15 mouse cellular contexts compared by ENCODE assay signal in genomic region chr5:33352273-33352645, GRCm38 (mm10). TPM values are rescaled to one million over a fixed set of nuclear protein-coding genes. Genes with fewer than 3 reads are reported as not detected.
DNase-seq lines count a peak whose midpoint lies in the region; ATAC-seq and TF ChIP-seq lines count a peak whose summit lies in the region.
"Had no signal": no experiment of that assay in that cellular context is flagged by ENCODE, and none has a peak within 500 bp of the region (broad histone marks: within the 10 kb centered on the region; RNA-seq: fewer than 3 reads in every experiment).

No protein-coding gene starts in this region.

- peaks cover 30% of the 10 kb centered on the region for H3K4me1 ChIP-seq in liver, embryonic 15.5 days (replicated peaks)
- H3K4me1 ChIP-seq in liver, embryonic 11.5 days (replicated peaks; ENCODE audit: control insufficient read depth, insufficient read depth, low read length), result peaks cover 6% of the 10 kb centered on the region
- peaks cover 16% of the 10 kb centered on the region for H3K4me1 ChIP-seq in limb, embryonic 11.5 days (ENCODE audit: control insufficient read depth, insufficient read depth, low read length)

- no peaks in the 10 kb centered on the region for H3K36me3 ChIP-seq in liver, embryonic 15.5 days (replicated peaks)
- no peaks in the 10 kb centered on the region for H3K36me3 ChIP-seq in liver, embryonic 11.5 days (ENCODE audit: control insufficient read depth, insufficient read depth, low read length)
- no peaks in the 10 kb centered on the region for H3K36me3 ChIP-seq in limb, embryonic 11.5 days (ENCODE audit: control insufficient read depth, insufficient read depth, low read length)
- H3K36me3 ChIP-seq: heart, embryonic 12.5 days; hindbrain, embryonic 13.5 days; limb, embryonic 15.5 days had no signal

- CTCF ChIA-PET in Patski (lab: Charles Lee), result interaction anchor here (0.9 to 6.4 kb wide), 5 partner anchors 10 to 48 kb away, joined by 3 to 35 read pairs (median 12); partner anchors contain the start of gene Maea

- H3K27me3 ChIP-seq in liver, embryonic 15.5 days, result no peaks in the 10 kb centered on the region
- no peaks in the 10 kb centered on the region for H3K27me3 ChIP-seq in liver, embryonic 11.5 days (replicated peaks; ENCODE audit: control insufficient read depth, insufficient read depth, low read length)
- no peaks in the 10 kb centered on the region for H3K27me3 ChIP-seq in Patski
- no peaks in the 10 kb centered on the region for H3K27me3 ChIP-seq in limb, embryonic 11.5 days (ENCODE audit: control insufficient read depth, insufficient read depth, low read length)
- H3K27me3 ChIP-seq: heart, embryonic 12.5 days; hindbrain, embryonic 13.5 days; limb, embryonic 15.5 days had no signal

- H3K9ac ChIP-seq in liver, embryonic 15.5 days, result no peak overlapping the region
- H3K9ac ChIP-seq in liver, embryonic 11.5 days (ENCODE audit: low read depth, low read length), result no peak overlapping the region
- H3K9ac ChIP-seq in limb, embryonic 11.5 days (ENCODE audit: low read length), result no peak overlapping the region
- H3K9ac ChIP-seq: heart, embryonic 12.5 days; hindbrain, embryonic 13.5 days; limb, embryonic 15.5 days had no signal

- no peak for ATAC-seq in liver, embryonic 15.5 days (ENCODE audit: insufficient read depth)
- ATAC-seq in liver, embryonic 11.5 days (replicated peaks; ENCODE audit: low FRiP score), result no peak
- ATAC-seq in Patski, result peak; percentile 91
- ATAC-seq in limb, embryonic 11.5 days (ENCODE audit: insufficient number of reproducible peaks, low FRiP score, low TSS enrichment, low read depth), result no peak
- ATAC-seq in neutrophil, adult 5-6 weeks (ENCODE audit: extremely low read depth, insufficient number of reproducible peaks, low FRiP score, poor library complexity, severe bottlenecking), result peak; percentile 66
- ATAC-seq: forebrain, embryonic 14.5 days had no signal

- peak overlapping the region; percentile 35; the same call in 1 of the 2 replicates for H3K4me2 ChIP-seq in liver, embryonic 15.5 days
- no peak overlapping the region for H3K4me2 ChIP-seq in liver, embryonic 11.5 days
- H3K4me2 ChIP-seq in limb, embryonic 11.5 days (ENCODE audit: low read depth, severe bottlenecking), result no peak overlapping the region
- H3K4me2 ChIP-seq: heart, embryonic 12.5 days; hindbrain, embryonic 13.5 days; limb, embryonic 15.5 days had no signal

- H3K9me3 ChIP-seq in liver, embryonic 15.5 days (replicated peaks), result no peaks in the 10 kb centered on the region
- no peaks in the 10 kb centered on the region for H3K9me3 ChIP-seq in liver, embryonic 11.5 days (ENCODE audit: control insufficient read depth, low read length)
- H3K9me3 ChIP-seq in limb, embryonic 11.5 days (ENCODE audit: control insufficient read depth, low read length), result no peaks in the 10 kb centered on the region
- H3K9me3 ChIP-seq: heart, embryonic 12.5 days; hindbrain, embryonic 13.5 days; limb, embryonic 15.5 days had no signal

- WGBS in liver, embryonic 15.5 days (ENCODE audit: insufficient replicate concordance), result 64% methylated on average over 8 of the region's 8 CpGs
- 73% methylated on average over 8 of the region's 8 CpGs for WGBS in liver, embryonic 11.5 days
- WGBS in limb, embryonic 11.5 days, result 84% methylated on average over 8 of the region's 8 CpGs

- DNase-seq in liver, embryonic 11.5 days (ENCODE audit: low spot score), result no peak
- peak; percentile 97 for DNase-seq in Patski (ENCODE audit: low read depth, low spot score)
- DNase-seq in limb, embryonic 11.5 days (ENCODE audit: low spot score), result no peak
- DNase-seq in layer of hippocampus, postnatal 10 days (ENCODE audit: low spot score in 2 of 2), result no peak
- DNase-seq in heart, adult 8-10 months (ENCODE audit: low spot score), result no peak
- no peak for DNase-seq in layer of hippocampus, adult 9-10 months (ENCODE audit: low spot score)
- DNase-seq: adrenal gland, adult 2 months; cerebellum, adult 9-11 months; kidney, adult 18-20 months had no signal

- no peak for TF ChIP-seq CTCF in Patski (IDR thresholded peaks at IDR 0.05)

- no peak overlapping the region for H3K4me3 ChIP-seq in liver, embryonic 15.5 days (replicated peaks)
- H3K4me3 ChIP-seq in liver, embryonic 11.5 days (ENCODE audit: low read depth, low read length), result no peak overlapping the region
- H3K4me3 ChIP-seq in limb, embryonic 11.5 days (ENCODE audit: low read depth, low read length), result no peak overlapping the region
- H3K4me3 ChIP-seq: heart, embryonic 12.5 days; hindbrain, embryonic 13.5 days; limb, embryonic 15.5 days had no signal

- POLR2A ChIA-PET in Patski (lab: Charles Lee), result interaction anchor here (0.7 to 3.5 kb wide), 2 partner anchors 9 to 16 kb away, joined by 4 to 18 read pairs; partner anchors contain the start of gene Maea

- peak overlapping the region; percentile 53; the same call in 1 of the 2 replicates for H3K27ac ChIP-seq in liver, embryonic 15.5 days (replicated peaks)
- no peak overlapping the region for H3K27ac ChIP-seq in liver, embryonic 11.5 days (ENCODE audit: low read depth, low read length)
- peak overlapping the region; percentile 70 for H3K27ac ChIP-seq in limb, embryonic 11.5 days (replicated peaks; ENCODE audit: low read depth, low read length)
- H3K27ac ChIP-seq: hindbrain, embryonic 13.5 days; limb, embryonic 15.5 days had no signal

- in situ Hi-C loops in Patski (cut with MboI; ENCODE audit: low pct_unique_long_range_greater_than_20kb), result no loop called here

RNA-seq across cellular contexts. Expression of gene Maea, which starts 16.9 kb away (rescaled TPM):
- 48.0 and 48.5 TPM in 2 replicates for polyA plus RNA-seq in liver, embryonic 15.5 days (2015; fragmentation: Nextera tagmentation; extraction: Ambion mirVana)
- polyA plus RNA-seq in liver, embryonic 11.5 days (2014; fragmentation: Nextera tagmentation; extraction: Ambion mirVana), result 103 and 106 TPM in 2 replicates
- polyA plus RNA-seq in Patski (2021), result 339 TPM
- polyA plus RNA-seq in limb, embryonic 11.5 days (2014; fragmentation: Nextera tagmentation; extraction: Ambion mirVana), result 145 and 152 TPM in 2 replicates
- total RNA-seq in neutrophil, adult 5-6 weeks (2017), result 196 and 213 TPM in 2 replicates
- 10 to 100 TPM; 86.7 to 88.9 TPM for total RNA-seq in layer of hippocampus, postnatal 10 days (2021)
- total RNA-seq in heart, adult 8-10 months (2022), result 10 to 100 TPM; 82.1 to 97.8 (median 88.0) TPM

RNA-seq across cellular contexts. Expression of gene Uvssa, which starts 26.1 kb away (rescaled TPM):
- 2.5 and 2.8 TPM in 2 replicates for polyA plus RNA-seq in liver, embryonic 15.5 days (2015; fragmentation: Nextera tagmentation; extraction: Ambion mirVana)
- polyA plus RNA-seq in liver, embryonic 11.5 days (2014; fragmentation: Nextera tagmentation; extraction: Ambion mirVana), result 4.9 and 5.6 TPM in 2 replicates
- polyA plus RNA-seq in Patski (2021), result 9.3 TPM
- 8.1 and 8.6 TPM in 2 replicates for polyA plus RNA-seq in limb, embryonic 11.5 days (2014; fragmentation: Nextera tagmentation; extraction: Ambion mirVana)
- 20.5 and 21.1 TPM in 2 replicates for total RNA-seq in neutrophil, adult 5-6 weeks (2017)
- total RNA-seq in layer of hippocampus, postnatal 10 days (2021), result 10 to 100 TPM; 10.5 to 11.8 TPM
- 1 to 10 TPM; 2.6 to 4.6 (median 3.8) TPM for total RNA-seq in heart, adult 8-10 months (2022)

Comparison
In these comparisons a context has a peak if more than half of its experiments do, and no peak if none do; other contexts are left out.
1. ATAC-seq: peak in Patski (single experiment) and neutrophil, adult 5-6 weeks (single experiment); none in liver, embryonic 15.5 days (single experiment), liver, embryonic 11.5 days (single experiment) and limb, embryonic 11.5 days (single experiment).